Mouse (Mus musculus) midbrain, embryonic 10.5 days (tissue): ENCODE results near the gene Gm12695. TPM values are rescaled to one million over a fixed set of nuclear protein-coding genes. Genes with fewer than 3 reads are reported as not detected.

ENCODE experiments used
- DNase-seq: peaks from one replicate; pipeline ENCODE4 v3.0.0-alpha.2; 2017; ENCODE audit warnings: low spot score
- H3K27ac ChIP-seq: fragments of 300-500 bp; sonication (generic); replicated peaks from 2 replicates; pipeline ENCODE4 v1.5.1; 2016; ENCODE audit warnings: mild to moderate bottlenecking
- H3K27me3 ChIP-seq: fragments of 300-500 bp; sonication (generic); 2 replicates; pipeline ENCODE4 v1.6.1; 2016; ENCODE audit warnings: low read depth, mild to moderate bottlenecking; ENCODE audit not compliant: poor library complexity, severe bottlenecking
- H3K36me3 ChIP-seq: fragments of 300-500 bp; sonication (generic); 2 replicates; pipeline ENCODE4 v1.6.1; 2016; ENCODE audit warnings: mild to moderate bottlenecking, moderate library complexity
- H3K4me1 ChIP-seq: fragments of 300-500 bp; sonication (generic); 2 replicates; pipeline ENCODE4 v1.6.1; 2016
- H3K4me3 ChIP-seq: fragments of 300-500 bp; sonication (generic); 2 replicates; pipeline ENCODE4 v1.5.1; 2016; ENCODE audit warnings: mild to moderate bottlenecking, moderate library complexity
- H3K9me3 ChIP-seq: fragments of 300-500 bp; sonication (generic); replicated peaks from 2 replicates; pipeline ENCODE4 v1.6.1; 2016; ENCODE audit warnings: mild to moderate bottlenecking
- WGBS: fragments of 180-500 bp; shearing (Covaris S2); methylation state at CpG from one replicate; pipeline ENCODE4 v1.1.7; 2016; 5-methylcytosine and 5-hydroxymethylcytosine counted together
- polyA plus RNA-seq: library from polyadenylated mRNA; unstranded; fragments of >200 nt; fragmentation: Nextera tagmentation; extraction: Ambion mirVana; gene quantifications from 2 replicates; pipeline ENCODE4 v1.2.1, GENCODE M21; 2016

The Gm12695 gene
- polyA plus RNA-seq, 1 experiment from 2014 or later: not detected

GRCm38 (mm10) chr4:96729256-96729655 lies 55.7 kb downstream of the Gm12695 start:
- no peaks in the 10 kb centered on the region for H3K4me1 ChIP-seq
- no peak overlapping the region for H3K27ac ChIP-seq
- H3K36me3 ChIP-seq: no peaks in the 10 kb centered on the region
- H3K4me3 ChIP-seq: no peak overlapping the region
- 76% methylated on average over 4 of the region's 4 CpGs for WGBS
- H3K27me3 ChIP-seq: no peaks in the 10 kb centered on the region
- DNase-seq: no peak
- no peaks in the 10 kb centered on the region for H3K9me3 ChIP-seq

DNA sequence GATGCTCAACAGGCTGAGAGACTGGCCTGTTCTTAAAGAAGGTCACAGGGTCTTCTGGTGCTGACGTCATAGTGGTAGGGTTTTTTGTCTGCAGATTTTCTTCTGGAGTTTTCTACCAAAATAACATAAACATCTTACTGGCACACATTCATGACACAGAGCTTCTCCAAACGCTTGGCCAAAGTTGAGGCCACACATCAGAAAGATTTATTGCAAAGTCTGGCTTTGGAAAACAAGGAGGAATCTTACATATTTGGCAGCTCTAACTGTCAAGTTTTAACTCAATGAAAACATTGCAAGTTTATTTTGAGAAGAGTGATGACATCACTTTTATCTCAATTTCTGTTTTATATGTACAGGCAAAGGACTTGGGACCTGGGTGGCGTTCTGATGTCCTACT lies 56.8 kb downstream of the Gm12695 start:
- Histone ChIP-seq H3K27me3 (no peaks in the 10 kb centered on the region), H3K4me1 (no peaks in the 10 kb centered on the region), H3K4me3 (no peak overlapping the region), H3K27ac (no peak overlapping the region), H3K9me3 (no peaks in the 10 kb centered on the region), H3K36me3 (no peaks in the 10 kb centered on the region)
- WGBS: 83% methylated on average over 3 of the region's 3 CpGs
- DNase-seq: no peak

GRCm38 (mm10) chr4:96725415-96726055 lies 59.5 kb downstream of the Gm12695 start:
- H3K36me3 ChIP-seq: no peaks in the 10 kb centered on the region
- H3K4me1 ChIP-seq: no peaks in the 10 kb centered on the region
- 89% methylated on average over 5 of the region's 5 CpGs for WGBS
- no peaks in the 10 kb centered on the region for H3K9me3 ChIP-seq
- H3K27ac ChIP-seq: no peak overlapping the region
- no peak overlapping the region for H3K4me3 ChIP-seq
- no peaks in the 10 kb centered on the region for H3K27me3 ChIP-seq
- no peak for DNase-seq

DNA sequence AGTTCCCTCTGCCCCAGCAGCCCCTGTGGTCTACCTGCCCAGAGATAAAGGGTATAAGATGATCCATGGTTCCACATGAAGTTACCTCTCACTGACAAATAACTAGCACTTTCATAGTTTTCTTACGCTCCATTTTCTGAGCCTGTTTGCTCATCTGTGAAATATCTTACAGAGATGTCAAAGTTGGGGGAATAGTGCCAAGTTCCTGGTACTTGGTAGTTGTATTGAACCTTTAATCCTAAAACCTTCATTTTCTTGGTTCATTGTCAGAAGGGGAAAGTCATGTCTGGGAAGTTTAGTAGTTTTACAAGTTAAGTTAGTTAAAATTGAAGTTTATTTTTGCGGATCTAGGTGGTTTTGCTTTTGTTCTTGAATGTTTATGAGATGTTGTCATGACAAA lies 62.7 kb downstream of the Gm12695 start:
- H3K27ac ChIP-seq: no peak overlapping the region
- no peaks in the 10 kb centered on the region for H3K9me3 ChIP-seq
- H3K4me1 ChIP-seq: peaks cover 12% of the 10 kb centered on the region
- no peaks in the 10 kb centered on the region for H3K36me3 ChIP-seq
- H3K27me3 ChIP-seq: no peaks in the 10 kb centered on the region
- 91% methylated on average over 2 of the region's 2 CpGs for WGBS
- no peak overlapping the region for H3K4me3 ChIP-seq
- no peak for DNase-seq

DNA sequence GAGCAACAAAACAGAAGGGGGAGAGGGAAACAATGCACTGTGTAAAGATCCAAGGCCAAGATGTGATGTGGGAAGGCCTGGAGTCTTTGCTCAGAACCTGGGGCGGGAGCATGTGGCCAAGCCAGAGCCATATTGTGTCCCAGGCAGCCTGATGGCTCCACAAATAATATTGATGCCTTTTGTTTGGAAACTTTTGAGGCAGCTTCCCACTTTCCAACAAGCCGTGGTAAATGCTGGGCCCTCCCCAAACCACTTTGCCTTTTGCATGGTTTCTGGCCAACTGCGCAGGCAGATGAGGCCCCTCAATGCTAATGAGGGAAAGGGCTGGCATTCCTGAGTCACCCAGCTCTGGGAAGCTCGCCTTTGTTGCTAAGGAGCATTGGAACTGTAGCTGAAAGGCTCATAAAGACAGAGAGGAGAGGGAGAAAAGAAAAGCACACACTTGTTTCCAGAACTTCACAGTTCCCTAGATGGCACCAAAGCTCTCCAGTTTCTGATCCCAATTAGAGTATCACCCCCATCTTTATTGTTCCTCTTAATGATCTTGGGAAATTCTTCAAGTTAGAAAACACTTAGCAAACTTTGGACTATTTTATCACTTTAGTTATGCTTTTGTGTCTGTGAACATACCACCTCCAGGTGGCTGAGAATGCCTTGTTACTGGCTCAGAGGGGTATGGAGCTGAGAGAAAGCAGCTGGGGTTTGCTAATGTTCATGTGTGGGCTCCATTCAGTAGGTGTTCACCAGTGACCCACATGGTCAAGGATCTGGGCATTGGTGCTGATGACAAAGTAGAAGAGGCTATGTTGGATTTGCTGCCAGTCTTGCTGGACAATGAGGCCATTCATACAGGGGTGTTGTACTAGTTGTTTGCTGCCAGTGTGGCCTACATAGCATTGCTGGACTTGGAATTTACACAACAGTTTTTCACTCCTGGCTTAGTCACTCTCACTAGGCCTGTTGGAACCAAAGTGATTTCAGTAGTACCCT lies 65.7 kb downstream of the Gm12695 start:
- Histone ChIP-seq H3K36me3 (no peaks in the 10 kb centered on the region), H3K9me3 (no peaks in the 10 kb centered on the region), H3K4me1 (peaks cover 12% of the 10 kb centered on the region), H3K27me3 (no peaks in the 10 kb centered on the region), H3K27ac (peak overlapping the region; percentile 74), H3K4me3 (no peak overlapping the region)
- 42% methylated on average over 4 of the region's 4 CpGs for WGBS
- peak; percentile 40 for DNase-seq

DNA sequence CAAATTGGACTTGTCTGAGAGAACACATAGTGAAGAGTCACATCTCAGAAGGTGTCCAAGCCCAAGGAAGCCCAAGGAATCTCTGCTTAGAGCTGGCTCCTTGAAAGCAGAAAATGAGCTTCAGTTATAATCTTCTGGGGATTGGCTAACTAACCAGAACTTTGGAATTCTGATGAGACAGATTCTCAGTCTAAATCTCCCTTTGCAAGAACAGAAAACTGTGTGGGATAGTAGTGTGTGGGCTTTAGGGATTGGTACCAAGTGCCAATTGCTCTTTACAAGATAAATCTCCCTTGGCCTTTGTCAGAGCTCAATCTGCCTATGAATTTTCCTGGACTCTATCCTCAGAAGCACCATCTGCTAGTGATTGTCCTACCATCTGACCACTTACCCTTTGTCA lies 66.5 kb downstream of the Gm12695 start:
- Histone ChIP-seq H3K36me3 (no peaks in the 10 kb centered on the region), H3K4me1 (peaks cover 12% of the 10 kb centered on the region), H3K27ac (peak overlapping the region; percentile 74), H3K27me3 (no peaks in the 10 kb centered on the region), H3K9me3 (no peaks in the 10 kb centered on the region), H3K4me3 (no peak overlapping the region)
- DNase-seq: no peak

DNA sequence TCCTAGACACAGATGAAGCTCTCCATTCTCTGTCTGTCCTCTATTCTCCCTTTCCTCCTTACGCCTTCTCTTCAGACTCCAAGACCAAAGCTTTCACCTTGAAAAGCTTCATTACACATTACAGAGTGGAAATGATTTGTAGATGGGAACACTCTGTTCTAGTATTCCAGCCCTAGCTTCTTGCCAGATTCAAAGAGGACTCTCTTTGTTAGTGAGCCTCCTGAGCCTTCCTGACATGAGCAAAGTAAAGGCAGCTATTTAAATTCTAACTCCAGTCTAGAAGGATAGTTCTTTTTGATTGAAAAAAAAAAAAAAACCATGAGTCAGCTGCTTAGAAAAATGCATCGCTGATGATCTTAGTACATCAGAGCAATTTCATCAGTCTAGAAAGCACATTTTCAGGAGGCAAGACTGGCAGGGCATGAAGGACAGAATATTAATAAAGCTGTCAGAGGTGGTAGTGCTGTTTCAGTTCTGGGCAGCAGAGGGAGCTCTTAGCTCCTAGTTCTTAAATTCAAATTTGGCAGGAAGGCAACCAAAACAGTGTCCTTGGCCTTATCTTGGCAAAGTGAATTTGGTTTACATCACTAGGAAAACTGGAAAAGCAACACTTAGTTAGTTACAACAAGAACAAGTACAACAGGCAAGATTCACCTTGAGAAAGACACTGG lies 79.6 kb downstream of the Gm12695 start:
- DNase-seq: peak; percentile 38
- no peaks in the 10 kb centered on the region for H3K27me3 ChIP-seq
- no peaks in the 10 kb centered on the region for H3K9me3 ChIP-seq
- WGBS: 64% methylated on average over 2 of the region's 2 CpGs
- H3K4me3 ChIP-seq: no peak overlapping the region
- H3K36me3 ChIP-seq: no peaks in the 10 kb centered on the region
- no peak overlapping the region for H3K27ac ChIP-seq
- no peaks in the 10 kb centered on the region for H3K4me1 ChIP-seq

DNA sequence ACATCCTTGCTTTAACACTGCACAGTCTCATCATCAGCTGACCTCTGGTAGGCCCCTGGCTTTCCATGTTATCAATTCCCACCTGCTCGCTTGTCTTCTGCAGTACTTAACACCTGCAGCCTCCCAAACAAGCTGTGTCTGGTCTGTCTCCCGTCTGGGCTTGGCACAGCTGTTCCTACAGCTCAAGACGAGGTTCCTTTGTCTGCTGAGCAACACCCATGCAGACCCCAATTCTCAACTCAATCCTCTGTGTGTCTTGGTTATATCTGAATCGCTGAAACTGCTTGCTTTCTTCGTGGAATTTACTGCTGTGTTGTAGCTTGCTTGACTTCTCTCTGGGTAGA lies 86.8 kb downstream of the Gm12695 start:
- Histone ChIP-seq H3K4me3 (no peak overlapping the region), H3K27me3 (no peaks in the 10 kb centered on the region), H3K36me3 (no peaks in the 10 kb centered on the region), H3K27ac (0 out of 2 replicates have a peak overlapping the region, but pooled peaks have one; percentile 38), H3K9me3 (no peaks in the 10 kb centered on the region), H3K4me1 (peaks cover 20% of the 10 kb centered on the region)
- no peak for DNase-seq
- WGBS: 80% methylated on average over 5 of the region's 5 CpGs

DNA sequence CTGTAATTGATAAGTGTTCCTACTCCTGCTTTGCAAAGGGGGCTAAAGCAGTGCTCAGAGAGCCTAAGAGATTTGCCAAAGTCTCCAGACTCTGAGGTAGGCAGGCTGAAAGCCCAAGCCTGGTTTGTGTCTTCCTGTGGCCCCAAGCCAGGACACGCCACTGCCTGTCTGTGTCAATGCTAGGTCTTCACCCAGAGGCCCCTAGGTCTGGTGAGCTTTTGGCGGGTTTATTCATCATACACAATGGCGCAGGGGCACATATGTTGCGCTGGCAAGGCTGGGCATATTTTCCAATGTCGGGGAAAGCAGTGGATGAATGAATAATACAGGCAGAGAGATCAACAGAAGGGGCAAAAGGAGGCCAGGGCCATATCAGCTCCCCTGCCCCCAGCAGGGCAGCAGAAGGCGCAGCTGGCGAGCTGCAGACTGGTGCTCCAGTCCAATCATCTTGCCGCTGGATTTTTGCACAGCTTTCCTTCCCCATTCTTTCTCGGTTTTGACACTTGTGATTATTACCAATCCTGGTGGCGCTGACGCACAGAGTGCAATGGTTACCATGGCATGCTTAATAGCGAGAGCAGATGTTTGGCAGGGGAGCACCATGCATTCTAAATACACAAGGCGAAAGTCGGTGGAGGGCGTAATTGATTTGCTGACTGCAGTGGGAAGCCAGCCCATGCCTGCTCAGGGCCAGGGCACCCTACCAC lies 87.3 kb downstream of the Gm12695 start:
- H3K27me3 ChIP-seq: no peaks in the 10 kb centered on the region
- H3K9me3 ChIP-seq: no peaks in the 10 kb centered on the region
- H3K4me3 ChIP-seq: no peak overlapping the region
- WGBS: 85% methylated on average over 15 of the region's 15 CpGs
- H3K27ac ChIP-seq: 0 out of 2 replicates have a peak overlapping the region, but pooled peaks have one; percentile 38
- H3K36me3 ChIP-seq: no peaks in the 10 kb centered on the region
- no peak for DNase-seq
- H3K4me1 ChIP-seq: peaks cover 20% of the 10 kb centered on the region

- Histone ChIP-seq H3K36me3 (no peaks in the 10 kb centered on the region), H3K4me1 (peaks cover 20% of the 10 kb centered on the region), H3K9me3 (no peaks in the 10 kb centered on the region), H3K27ac (no peak overlapping the region), H3K4me3 (no peak overlapping the region), H3K27me3 (no peaks in the 10 kb centered on the region)
- 42% methylated on average over 13 of the region's 13 CpGs for WGBS
- peak; percentile 61 for DNase-seq
Observed at GRCm38 (mm10) chr4:96696614-96697360, 88.2 kb downstream of the Gm12695 start.

GRCm38 (mm10) chr4:96687358-96687803 lies 97.6 kb downstream of the Gm12695 start:
- H3K27me3 ChIP-seq: no peaks in the 10 kb centered on the region
- H3K36me3 ChIP-seq: no peaks in the 10 kb centered on the region
- no peak overlapping the region for H3K27ac ChIP-seq
- no peaks in the 10 kb centered on the region for H3K4me1 ChIP-seq
- 64% methylated on average over 2 of the region's 2 CpGs for WGBS
- H3K4me3 ChIP-seq: no peak overlapping the region
- H3K9me3 ChIP-seq: no peaks in the 10 kb centered on the region
- DNase-seq: no peak

DNA sequence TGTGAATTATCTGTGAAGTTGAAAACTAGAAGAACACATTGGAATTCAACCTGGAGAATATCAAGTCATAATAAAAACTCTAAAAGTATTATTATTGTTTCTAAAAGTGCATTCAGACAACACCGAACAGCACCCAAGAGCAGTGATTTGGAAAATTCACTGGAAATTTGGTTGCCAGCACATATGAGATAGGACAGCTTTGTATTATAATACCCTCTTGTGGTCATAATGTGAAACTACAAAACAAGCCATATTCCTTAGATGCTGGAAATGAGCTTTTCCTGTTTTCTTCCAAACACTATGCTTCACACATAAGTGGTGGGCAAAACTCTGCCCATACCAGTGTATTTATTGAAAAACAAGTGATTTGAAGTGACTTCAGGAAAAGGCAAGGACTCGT lies 101.5 kb downstream of the Gm12695 start:
- Histone ChIP-seq H3K36me3 (no peaks in the 10 kb centered on the region), H3K27me3 (no peaks in the 10 kb centered on the region), H3K4me3 (no peak overlapping the region), H3K9me3 (no peaks in the 10 kb centered on the region), H3K27ac (no peak overlapping the region), H3K4me1 (no peaks in the 10 kb centered on the region)
- no peak for DNase-seq
- WGBS: 55% methylated on average over 2 of the region's 2 CpGs
